Mouse (Mus musculus): ENCODE measurements at regions not wholly inside any gene's neighbourhood (a gene's known extent, or its start where the extent isn't known, plus 50 kb on each side); places are given as distances from the start of the nearest gene placed in this dataset.

DNA sequence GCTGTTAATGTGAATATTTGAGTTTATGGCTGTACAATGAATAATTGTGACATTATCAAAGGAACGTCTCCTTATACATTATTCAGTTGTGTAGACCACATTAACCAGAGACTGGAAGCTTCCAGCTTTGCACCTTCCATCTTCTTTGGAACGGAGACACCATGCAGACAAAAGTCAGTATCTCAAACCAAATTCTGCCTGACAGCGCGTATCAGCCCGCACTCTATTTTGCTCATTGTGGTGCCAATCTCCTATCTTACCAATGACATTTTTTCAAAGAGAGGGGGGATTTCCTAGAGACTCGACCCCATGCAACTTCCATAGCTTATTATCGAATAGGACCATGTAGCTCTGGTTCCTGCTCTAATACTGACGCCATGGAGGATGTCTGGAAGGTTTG is 69.9 kb upstream of the Tmco5 start:
- no peak for DNase-seq (ENCODE audit: low spot score)

DNA sequence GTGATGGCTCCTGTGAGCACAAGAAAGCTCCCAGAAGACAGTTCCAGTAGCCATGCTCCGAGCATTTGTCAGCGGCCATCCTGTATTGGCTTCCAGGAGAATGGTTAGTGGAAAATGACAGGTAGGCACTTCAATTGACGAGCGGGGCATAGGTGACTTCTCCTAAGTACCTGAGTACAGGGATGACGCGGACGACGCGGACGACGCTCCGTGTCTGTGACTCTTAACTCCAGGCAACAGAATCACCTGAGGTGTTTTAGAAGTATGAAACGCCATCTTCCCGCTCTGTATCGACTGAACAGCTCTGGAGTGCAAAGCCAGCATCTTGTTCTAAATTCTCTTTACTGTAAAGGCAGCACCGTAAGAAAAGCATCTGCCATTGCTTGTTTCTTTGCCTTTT is 68.4 kb upstream of the Tmco5 start:
- DNase-seq (ENCODE audit: low spot score), result no peak

DNA sequence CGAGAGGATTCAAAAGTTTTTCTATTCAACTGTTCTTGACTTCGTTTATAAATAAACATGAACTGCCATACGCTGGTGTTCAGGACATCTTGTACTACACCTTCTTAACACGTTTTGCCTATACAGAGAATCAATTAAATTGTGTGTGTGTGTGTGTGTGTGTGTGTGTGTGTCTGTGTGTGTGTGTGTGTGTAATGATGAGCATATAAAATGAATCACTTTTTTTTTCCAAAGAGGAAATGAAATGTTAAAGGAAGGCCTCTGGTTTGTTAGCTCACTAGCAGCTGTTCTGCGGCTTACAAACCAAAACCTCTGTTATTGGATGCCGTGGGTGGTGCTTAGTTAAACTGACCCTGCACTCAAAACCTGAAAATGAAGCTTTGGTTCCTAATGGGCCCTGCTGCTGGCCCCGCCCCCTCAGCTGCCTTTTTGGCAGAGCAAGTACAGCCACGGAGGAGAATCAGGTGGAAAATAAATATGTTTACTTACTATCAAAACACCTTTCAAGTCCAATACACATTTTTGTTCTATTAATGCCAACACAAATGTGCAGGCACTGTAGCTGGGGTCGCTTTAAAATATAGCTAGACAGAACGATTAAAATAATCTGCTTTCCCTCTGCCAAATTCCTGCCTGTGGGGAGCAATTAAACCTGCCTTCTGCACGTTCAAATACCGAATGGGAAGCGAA is 65.5 kb upstream of the Tmco5 start:
- no peak for DNase-seq (ENCODE audit: low spot score)

DNA sequence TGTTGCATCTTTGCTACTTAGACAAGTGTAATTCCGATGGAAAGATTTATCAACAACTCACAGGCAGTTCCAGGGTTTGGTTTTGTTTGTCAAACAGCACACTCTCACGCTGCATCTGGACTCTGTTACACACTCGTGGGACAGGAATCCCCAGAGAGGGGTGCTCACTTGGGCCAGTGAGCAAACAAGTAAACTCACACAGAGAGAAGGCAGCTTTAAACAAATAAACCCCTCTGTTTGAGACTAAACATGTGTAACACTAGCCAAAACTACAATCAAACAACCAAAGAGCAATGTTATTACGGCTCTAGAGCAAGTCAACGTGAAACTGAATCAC is 65.0 kb upstream of the Tmco5 start:
- DNase-seq (ENCODE audit: low spot score), result no peak

DNA sequence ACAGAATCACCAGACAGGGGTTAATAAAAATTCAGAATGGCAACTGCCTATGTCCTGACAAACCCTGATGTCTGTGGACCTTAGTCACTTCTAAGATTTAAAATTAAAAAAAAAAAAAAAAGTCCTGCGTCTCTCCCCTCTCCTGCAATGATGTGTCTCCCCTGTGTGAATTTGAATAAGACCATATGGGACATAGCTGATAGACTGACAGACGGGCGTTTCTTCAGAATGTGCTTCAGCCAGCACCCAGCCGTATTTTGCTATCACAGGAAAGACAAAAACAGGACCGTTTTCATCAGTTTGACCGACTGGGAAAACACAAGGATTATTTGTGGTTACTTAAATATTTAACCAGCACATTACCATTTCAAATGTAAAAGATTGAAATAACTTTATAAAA is 61.4 kb upstream of the Tmco5 start:
- no peak for DNase-seq (ENCODE audit: low spot score)

DNA sequence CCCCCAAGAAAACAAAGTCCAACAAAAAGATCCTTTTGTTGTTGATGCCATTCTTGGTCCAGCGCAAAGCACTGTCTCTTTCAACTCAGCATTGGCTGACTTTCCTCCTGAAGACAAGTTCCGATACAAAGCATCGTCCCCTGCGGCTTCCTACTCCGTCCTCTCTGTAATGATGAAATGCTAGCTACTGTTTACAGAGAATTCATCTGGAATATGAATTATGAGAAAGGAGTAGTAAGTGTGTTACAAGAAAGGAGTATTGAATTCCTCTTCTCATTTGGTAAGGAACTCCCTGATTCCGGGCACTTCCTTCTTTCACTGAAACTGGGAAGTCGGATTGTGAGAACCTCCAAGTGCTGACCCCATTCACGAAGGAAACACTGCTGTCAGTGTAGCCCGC is 60.9 kb upstream of the Tmco5 start:
- DNase-seq (ENCODE audit: low spot score), result no peak

DNA sequence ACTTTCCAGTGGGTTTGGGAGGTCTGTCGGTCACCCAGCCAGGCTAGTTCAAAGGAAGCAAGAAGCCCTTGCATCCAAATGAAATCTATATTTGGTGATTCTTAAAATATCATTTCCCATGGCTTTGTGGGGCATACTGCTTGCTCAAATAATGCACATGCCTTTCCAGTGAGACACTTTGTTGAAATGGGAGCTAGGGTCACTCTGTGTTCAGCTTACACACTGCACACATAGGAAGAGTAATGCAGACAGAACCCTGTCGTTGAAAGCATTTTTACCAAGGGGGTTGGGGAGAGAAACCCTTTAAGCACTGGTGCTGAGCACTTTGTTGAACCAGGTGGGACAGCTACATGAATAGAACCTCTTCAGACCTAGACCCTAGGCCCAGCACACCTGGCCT is 59.9 kb upstream of the Tmco5 start:
- no peak for DNase-seq (ENCODE audit: low spot score)

DNA sequence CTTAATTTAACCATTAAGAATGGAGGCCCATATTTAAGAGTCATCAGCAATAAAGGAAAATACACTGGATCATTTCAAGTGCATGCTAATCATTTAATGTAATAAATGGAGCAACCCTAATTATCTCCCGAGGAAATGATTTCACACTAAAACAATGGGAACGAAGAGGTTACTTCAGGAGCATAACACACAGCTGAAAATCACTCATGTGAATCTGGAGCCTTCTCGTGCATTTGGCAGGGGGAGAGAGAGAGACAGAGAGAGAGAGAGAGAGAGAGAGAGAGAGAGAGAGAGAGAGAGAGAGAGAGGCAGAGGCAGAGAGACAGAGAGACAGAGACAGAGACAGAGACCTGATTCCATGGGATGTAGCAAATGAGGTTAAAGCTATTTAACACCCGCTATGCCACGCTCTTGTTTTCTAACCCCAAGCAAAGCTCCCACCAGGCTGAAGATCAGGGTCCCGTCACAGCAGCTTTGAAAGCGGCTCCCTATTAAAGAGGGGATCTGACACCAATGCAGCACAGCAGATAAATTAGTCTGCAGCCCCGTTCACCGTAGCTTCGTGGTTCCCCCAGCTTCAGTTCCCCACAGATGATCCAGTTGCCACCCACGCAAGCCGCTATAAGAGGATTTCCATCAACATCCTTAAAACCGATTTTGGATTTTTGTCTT is 59.3 kb upstream of the Tmco5 start:
- DNase-seq (ENCODE audit: low spot score), result no peak

DNA sequence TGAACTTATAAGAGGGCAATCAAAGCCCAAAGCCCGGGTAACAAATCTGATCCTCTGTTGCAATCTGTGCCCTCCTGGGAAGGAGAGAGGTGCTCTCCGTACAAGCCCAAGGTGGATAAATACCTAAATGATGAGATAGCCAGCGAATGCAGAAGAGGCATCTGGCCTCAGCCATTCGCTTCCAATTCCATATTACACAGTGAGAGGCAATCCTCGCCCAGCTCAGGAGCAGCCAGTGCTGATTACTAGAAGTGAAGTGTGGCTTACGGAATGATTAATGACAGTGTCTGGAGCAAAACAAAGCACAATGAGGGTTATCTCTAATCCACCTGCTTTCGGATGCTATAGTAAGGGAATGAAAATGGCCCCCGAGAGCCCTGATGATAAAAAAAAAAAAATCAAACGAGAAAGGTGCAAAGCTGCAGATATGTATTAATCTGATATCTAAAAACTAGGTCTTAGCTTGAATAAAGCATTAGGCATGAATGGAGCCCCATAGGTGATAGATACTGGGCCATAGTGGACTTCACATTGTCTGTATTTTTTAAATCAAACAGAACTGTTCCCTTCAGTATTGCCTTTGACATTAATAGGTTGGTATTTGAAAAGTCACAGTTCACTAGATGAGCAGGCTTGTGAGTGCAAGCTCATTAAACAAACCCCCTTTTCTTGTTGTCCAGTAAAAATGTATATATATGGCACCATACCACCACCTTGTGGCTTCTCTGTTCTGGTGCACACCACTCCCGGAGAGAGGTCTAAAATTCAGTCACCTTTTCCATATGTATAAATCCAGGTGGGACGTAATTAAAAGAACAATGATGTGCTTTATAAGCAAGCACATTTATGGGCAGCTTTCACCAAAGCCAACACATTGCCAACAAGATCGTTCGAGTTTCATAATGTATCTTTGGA is 57.4 kb upstream of the Tmco5 start:
- no peak for DNase-seq (ENCODE audit: low spot score)

All from ovary, adult 18-20 months (tissue).